Mouse (Mus musculus) kidney, adult 2 months (tissue): ENCODE data around the gene Met.

Source experiments
- CTCF ChIP-seq: fragments of 200-500 bp; conservative IDR thresholded peaks from 2 replicates; pipeline ENCODE4 v1.5.1; 2011; ENCODE audit warnings: low read depth, mild to moderate bottlenecking, control low read depth, low read length, moderate library complexity, mixed read lengths; ENCODE audit not compliant: insufficient read depth, insufficient read length
- POLR2A ChIP-seq: fragments of 200-500 bp; IDR thresholded peaks from one replicate; pipeline ENCODE4 v1.6.1; 2011; ENCODE audit warnings: low read depth, low read length, control low read depth

- no peak for TF ChIP-seq CTCF
- no peak for TF ChIP-seq POLR2A
These were observed 49.8 kb downstream of the Met start for GRCm38 (mm10) chr6:17513381-17513780.
